Mouse (Mus musculus) stomach, embryonic 16.5 days (tissue): ENCODE data around the gene Meis2. TPM values are rescaled to one million over a fixed set of nuclear protein-coding genes. Genes with fewer than 3 reads are reported as not detected.

Source experiments
- ATAC-seq: fragments of 200-750 bp; cut with Nextera tagmentation; 2 replicates; pipeline ENCODE4 v1.8.0; 2017; ENCODE audit warnings: moderate number of reproducible peaks, moderate TSS enrichment; ENCODE audit not compliant: insufficient read depth, low FRiP score
- H3K27ac ChIP-seq: fragments of 300-500 bp; sonication (generic); 2 replicates; pipeline ENCODE4 v1.5.1; 2014; ENCODE audit warnings: low read length
- H3K27me3 ChIP-seq: fragments of 300-500 bp; sonication (generic); 2 replicates; pipeline ENCODE4 v1.6.1; 2014; ENCODE audit warnings: low read length, control low read depth, mixed read lengths; ENCODE audit not compliant: control insufficient read depth, insufficient read depth
- H3K36me3 ChIP-seq: fragments of 300-500 bp; sonication (generic); 2 replicates; pipeline ENCODE4 v1.6.1; 2014; ENCODE audit warnings: low read length; ENCODE audit not compliant: control insufficient read depth, insufficient read depth
- H3K4me1 ChIP-seq: fragments of 300-500 bp; sonication (generic); 2 replicates; pipeline ENCODE4 v1.6.1; 2014; ENCODE audit warnings: low read length, control low read depth, mixed read lengths; ENCODE audit not compliant: control insufficient read depth, insufficient read depth
- H3K4me2 ChIP-seq: fragments of 300-500 bp; sonication (generic); 2 replicates; pipeline ENCODE4 v1.6.1; 2014; ENCODE audit warnings: low read depth, low read length, mixed read lengths
- H3K4me3 ChIP-seq: fragments of 300-500 bp; sonication (generic); replicated peaks from 2 replicates; pipeline ENCODE4 v1.5.1; 2014; ENCODE audit warnings: mild to moderate bottlenecking, low read length
- H3K9ac ChIP-seq: fragments of 300-500 bp; sonication (generic); 2 replicates; pipeline ENCODE4 v1.6.1; 2014; ENCODE audit warnings: low read length
- H3K9me3 ChIP-seq: fragments of 300-500 bp; sonication (generic); replicated peaks from 2 replicates; pipeline ENCODE4 v1.6.1; 2016; ENCODE audit warnings: low read length, control low read depth; ENCODE audit not compliant: control insufficient read depth
- WGBS: fragments of 180-500 bp; shearing (Covaris S2); extraction: QIAGEN DNeasy Blood & Tissue Kit; methylation state at CpG from one replicate; pipeline ENCODE4 v1.1.7; 2014; 5-methylcytosine and 5-hydroxymethylcytosine counted together
- polyA plus RNA-seq: library from polyadenylated mRNA; unstranded; fragments of >200 nt; fragmentation: Nextera tagmentation; extraction: Ambion mirVana; gene quantifications from 2 replicates; pipeline ENCODE4 v1.2.1, GENCODE M21; 2015

Gene Meis2
- polyA plus RNA-seq, 1 experiment from 2014 or later: 43.3 TPM

- Histone ChIP-seq H3K27ac (peak overlapping the region; percentile 56), H3K4me3 (no peak overlapping the region), H3K4me1 (peaks cover 31% of the 10 kb centered on the region), H3K36me3 (0 out of 2 replicates have a peak, but pooled peaks cover 3% of the 10 kb centered on the region), H3K9me3 (no peaks in the 10 kb centered on the region), H3K4me2 (peak overlapping the region; percentile 13; the same call in 1 of the 2 replicates), H3K9ac (peak overlapping the region; percentile 40), H3K27me3 (no peaks in the 10 kb centered on the region)
- peak; percentile 60; the same call in 1 of the 2 replicates for ATAC-seq
- 17% methylated on average over 9 of the region's 9 CpGs for WGBS
Observed at GRCm38 (mm10) chr2:116021046-116021445, 44.6 kb downstream of the Meis2 start.

GRCm38 (mm10) chr2:116020451-116020951 is 45.1 kb downstream of the Meis2 start:
- 44% methylated on average over 5 of the region's 5 CpGs for WGBS
- H3K9ac ChIP-seq: peak overlapping the region; percentile 40

GRCm38 (mm10) chr2:116019959-116020358 is 45.7 kb downstream of the Meis2 start:
- H3K27ac ChIP-seq: peak overlapping the region; percentile 57; the same call in 1 of the 2 replicates
- H3K4me2 ChIP-seq: no peak overlapping the region
- WGBS: 37% methylated on average over 9 of the region's 9 CpGs

More at GRCm38 (mm10) chr2:116020451-116020951, 45.1 kb downstream of the Meis2 start:
- peaks cover 31% of the 10 kb centered on the region for H3K4me1 ChIP-seq
- no peaks in the 10 kb centered on the region for H3K9me3 ChIP-seq
- no peak overlapping the region for H3K4me2 ChIP-seq
- H3K27me3 ChIP-seq: no peaks in the 10 kb centered on the region
- peak; percentile 41; the same call in 1 of the 2 replicates for ATAC-seq
- H3K27ac ChIP-seq: peak overlapping the region; percentile 56
- no peak overlapping the region for H3K4me3 ChIP-seq
- H3K36me3 ChIP-seq: 0 out of 2 replicates have a peak, but pooled peaks cover 3% of the 10 kb centered on the region

GRCm38 (mm10) chr2:116019466-116019794 is 46.2 kb downstream of the Meis2 start:
- H3K4me1 ChIP-seq: peaks cover 31% of the 10 kb centered on the region
- no peaks in the 10 kb centered on the region for H3K27me3 ChIP-seq
- peak overlapping the region; percentile 23; the same call in 1 of the 2 replicates for H3K9ac ChIP-seq
- H3K36me3 ChIP-seq: no peaks in the 10 kb centered on the region
- no peak for ATAC-seq
- 53% methylated on average over 6 of the region's 6 CpGs for WGBS
- H3K9me3 ChIP-seq: no peaks in the 10 kb centered on the region
- no peak overlapping the region for H3K4me3 ChIP-seq
- H3K27ac ChIP-seq: peak overlapping the region; percentile 57
- no peak overlapping the region for H3K4me2 ChIP-seq

More at GRCm38 (mm10) chr2:116019959-116020358, 45.7 kb downstream of the Meis2 start:
- H3K36me3 ChIP-seq: 0 out of 2 replicates have a peak, but pooled peaks cover under 1% of the 10 kb centered on the region
- no peak for ATAC-seq
- H3K9ac ChIP-seq: no peak overlapping the region; the same call in 1 of the 2 replicates
- H3K4me1 ChIP-seq: peaks cover 31% of the 10 kb centered on the region
- H3K27me3 ChIP-seq: no peaks in the 10 kb centered on the region
- no peak overlapping the region for H3K4me3 ChIP-seq
- H3K9me3 ChIP-seq: no peaks in the 10 kb centered on the region

GRCm38 (mm10) chr2:116018781-116019465 is 46.7 kb downstream of the Meis2 start:
- Histone ChIP-seq H3K27ac (peak overlapping the region; percentile 57), H3K4me1 (peaks cover 31% of the 10 kb centered on the region), H3K9ac (peak overlapping the region; percentile 23; the same call in 1 of the 2 replicates), H3K9me3 (no peaks in the 10 kb centered on the region), H3K4me2 (no peak overlapping the region), H3K36me3 (no peaks in the 10 kb centered on the region), H3K4me3 (no peak overlapping the region), H3K27me3 (no peaks in the 10 kb centered on the region)
- no peak for ATAC-seq
- 56% methylated on average over 10 of the region's 10 CpGs for WGBS

- peaks cover 16% of the 10 kb centered on the region for H3K4me1 ChIP-seq
- H3K4me2 ChIP-seq: no peak overlapping the region
- no peak overlapping the region for H3K4me3 ChIP-seq
- no peaks in the 10 kb centered on the region for H3K27me3 ChIP-seq
- H3K27ac ChIP-seq: no peak overlapping the region
- H3K36me3 ChIP-seq: no peaks in the 10 kb centered on the region
- ATAC-seq: no peak
- no peaks in the 10 kb centered on the region for H3K9me3 ChIP-seq
- no peak overlapping the region for H3K9ac ChIP-seq
- 70% methylated on average over 10 of the region's 10 CpGs for WGBS
Observed at GRCm38 (mm10) chr2:116015520-116015919, 50.1 kb downstream of the Meis2 start.

- no peak overlapping the region for H3K9ac ChIP-seq
- no peak overlapping the region for H3K4me2 ChIP-seq
- H3K4me1 ChIP-seq: peaks cover 15% of the 10 kb centered on the region
- H3K36me3 ChIP-seq: no peaks in the 10 kb centered on the region; the same call in 1 of the 2 replicates
- no peak overlapping the region; the same call in 1 of the 2 replicates for H3K27ac ChIP-seq
- ATAC-seq: no peak
- WGBS: 40% methylated on average over 6 of the region's 6 CpGs
- no peak overlapping the region for H3K4me3 ChIP-seq
- no peaks in the 10 kb centered on the region for H3K27me3 ChIP-seq
- H3K9me3 ChIP-seq: no peaks in the 10 kb centered on the region
Observed at GRCm38 (mm10) chr2:116010469-116010868, 55.2 kb downstream of the Meis2 start.

GRCm38 (mm10) chr2:116010061-116010460 is 55.6 kb downstream of the Meis2 start:
- H3K4me1 ChIP-seq: peaks cover 15% of the 10 kb centered on the region
- H3K27ac ChIP-seq: no peak overlapping the region; the same call in 1 of the 2 replicates
- no peak for ATAC-seq
- H3K4me2 ChIP-seq: no peak overlapping the region
- no peaks in the 10 kb centered on the region; the same call in 1 of the 2 replicates for H3K36me3 ChIP-seq
- no peak overlapping the region for H3K4me3 ChIP-seq
- no peaks in the 10 kb centered on the region for H3K9me3 ChIP-seq
- H3K27me3 ChIP-seq: no peaks in the 10 kb centered on the region
- no peak overlapping the region for H3K9ac ChIP-seq
- 59% methylated on average over 3 of the region's 3 CpGs for WGBS
